In genomic region chr10:81217267-81217666, GRCm38 (mm10) we compare ENCODE assay signal across 1 mouse cellular context.
TF ChIP-seq lines count a peak whose summit lies in the region.

No protein-coding gene starts in this region.

TF ChIP-seq in MEL, 35 proteins besides CTCF, POLR2A, EP300 and RAD21:
- TF ChIP-seq TBP (IDR thresholded peaks at IDR 0.05; ENCODE audit: low read depth, low read length) (0 out of 2 replicates have a peak, but pooled peaks have one; percentile 24), SMC3 (IDR thresholded peaks at IDR 0.05; ENCODE audit: low read depth, low read length) (peak; percentile 60), ZC3H11A (IDR thresholded peaks at IDR 0.05; ENCODE audit: low read depth, low read length) (peak; percentile 24; the same call in 1 of the 2 replicates)
